Comparison of ENCODE assay signal across 26 mouse cellular contexts in genomic region chr12:86470912-86471311, GRCm38 (mm10).
"Had no signal": no experiment of that assay in that cellular context is flagged by ENCODE, and none has a peak within 500 bp of the region (broad histone marks: within the 10 kb centered on the region; RNA-seq: fewer than 3 reads in every experiment).

No protein-coding gene starts in this region.

- DNase-seq: gastrocnemius, postnatal 14 days; gastrocnemius, postnatal 36 days; heart, adult 11 months; heart, adult 2 months; heart, postnatal 14 days; heart, postnatal 36 days; kidney, adult 11 months; kidney, adult 2 months; kidney, adult 9 months; kidney, postnatal 14 days; kidney, postnatal 36 days; layer of hippocampus, adult 9-11 months; layer of hippocampus, postnatal 36 days; left cerebral cortex, postnatal 4 days had no signal

- H3K9ac ChIP-seq: heart, embryonic 13.5 days; heart, embryonic 15.5 days; hindbrain, embryonic 13.5 days; hindbrain, embryonic 15.5 days; kidney, embryonic 15.5 days; limb, embryonic 13.5 days; limb, embryonic 15.5 days; liver, embryonic 12.5 days had no signal

- H3K27ac ChIP-seq: heart, adult 2 months; heart, embryonic 13.5 days; heart, embryonic 15.5 days; hindbrain, embryonic 13.5 days; hindbrain, embryonic 15.5 days; hindbrain, postnatal 0 days; kidney, embryonic 15.5 days; kidney, postnatal 0 days; limb, embryonic 13.5 days; limb, embryonic 15.5 days; liver, embryonic 12.5 days had no signal

- H3K4me3 ChIP-seq: heart, adult 2 months; heart, embryonic 13.5 days; heart, embryonic 15.5 days; hindbrain, embryonic 13.5 days; hindbrain, embryonic 15.5 days; kidney, embryonic 15.5 days; limb, embryonic 13.5 days; limb, embryonic 15.5 days; liver, embryonic 12.5 days had no signal

- H3K4me1 ChIP-seq: hindbrain, embryonic 13.5 days; hindbrain, embryonic 15.5 days; limb, embryonic 13.5 days; liver, embryonic 12.5 days had no signal

- H3K4me2 ChIP-seq: heart, embryonic 11.5 days; heart, embryonic 13.5 days; heart, embryonic 15.5 days; hindbrain, embryonic 13.5 days; hindbrain, embryonic 15.5 days; kidney, embryonic 15.5 days; limb, embryonic 13.5 days; limb, embryonic 15.5 days; liver, embryonic 12.5 days had no signal

- H3K36me3 ChIP-seq: heart, embryonic 13.5 days; heart, embryonic 15.5 days; hindbrain, embryonic 13.5 days; hindbrain, embryonic 15.5 days; kidney, embryonic 15.5 days; limb, embryonic 13.5 days; limb, embryonic 15.5 days; liver, embryonic 12.5 days had no signal

- H3K27me3 ChIP-seq: heart, embryonic 15.5 days; hindbrain, embryonic 15.5 days; limb, embryonic 15.5 days had no signal

- H3K9me3 ChIP-seq: heart, embryonic 13.5 days; heart, embryonic 15.5 days; hindbrain, embryonic 13.5 days; hindbrain, embryonic 15.5 days; kidney, embryonic 15.5 days; limb, embryonic 15.5 days; liver, embryonic 12.5 days had no signal

- ATAC-seq: hindbrain, postnatal 0 days; intestine, embryonic 16.5 days; liver, embryonic 12.5 days had no signal
